Mouse (Mus musculus) hindbrain, postnatal 0 days (tissue): ENCODE measurements around the gene Chac1. TPM values are rescaled to one million over a fixed set of nuclear protein-coding genes. Genes with fewer than 3 reads are reported as not detected.

Source experiments
- ATAC-seq: fragments of 200-750 bp; cut with Nextera tagmentation; 2 replicates; pipeline ENCODE4 v1.8.0; 2017; ENCODE audit warnings: mild to moderate bottlenecking, moderate TSS enrichment, moderate library complexity
- DNase-seq: peaks from one replicate; pipeline ENCODE4 v3.0.0-alpha.2; 2015; ENCODE audit warnings: low spot score
- H3K27ac ChIP-seq: fragments of 300-500 bp; sonication (generic); 2 replicates; pipeline ENCODE4 v1.5.1; 2014; ENCODE audit warnings: mild to moderate bottlenecking
- H3K27me3 ChIP-seq: fragments of 300-500 bp; sonication (generic); 2 replicates; pipeline ENCODE4 v1.6.1; 2014; ENCODE audit warnings: low read length, mixed read lengths; ENCODE audit not compliant: insufficient read depth
- H3K36me3 ChIP-seq: fragments of 300-500 bp; sonication (generic); 2 replicates; pipeline ENCODE4 v1.6.1; 2014; ENCODE audit warnings: low read length, mixed read lengths; ENCODE audit not compliant: insufficient read depth
- H3K4me1 ChIP-seq: fragments of 300-500 bp; sonication (generic); 2 replicates; pipeline ENCODE4 v1.6.1; 2014; ENCODE audit warnings: antibody characterized with exemption, low read length, mixed read lengths; ENCODE audit not compliant: insufficient read depth
- H3K4me2 ChIP-seq: fragments of 300-500 bp; sonication (generic); 2 replicates; pipeline ENCODE4 v1.6.1; 2014; ENCODE audit warnings: low read depth, mild to moderate bottlenecking, low read length, moderate library complexity, mixed read lengths
- H3K4me3 ChIP-seq: fragments of 300-500 bp; sonication (generic); 2 replicates; pipeline ENCODE4 v1.5.1; 2014; ENCODE audit warnings: low read length
- H3K9ac ChIP-seq: fragments of 300-500 bp; sonication (generic); replicated peaks from 2 replicates; pipeline ENCODE4 v1.6.1; 2014; ENCODE audit warnings: mild to moderate bottlenecking, low read length, moderate library complexity, mixed read lengths
- H3K9me3 ChIP-seq: fragments of 300-500 bp; sonication (generic); 2 replicates; pipeline ENCODE4 v1.6.1; 2016; ENCODE audit warnings: low read length, mixed read lengths
- CTCF ChIP-seq: IDR thresholded peaks from 2 replicates; pipeline ENCODE4 v1.5.1; 2016; ENCODE audit warnings: antibody characterized with exemption, control low read depth, low read depth
- WGBS: fragments of 180-500 bp; shearing (Covaris S2); extraction: QIAGEN DNeasy Blood & Tissue Kit; methylation state at CpG from one replicate; pipeline ENCODE4 v1.1.7; 2014; 5-methylcytosine and 5-hydroxymethylcytosine counted together
- polyA plus RNA-seq: library from polyadenylated mRNA; unstranded; fragments of >200 nt; fragmentation: Nextera tagmentation; extraction: Ambion mirVana; gene quantifications from 2 replicates; pipeline ENCODE4 v1.2.1, GENCODE M21; 2015
- total RNA-seq: library from RNA; depleted of rRNA; stranded (reverse); fragments of >200 nt; gene quantifications from 2 replicates; pipeline ENCODE4 v1.2.3, GENCODE M21; 2014

The Chac1 gene
- total and polyA plus RNA-seq, 2 experiments from 2014 or later = 12.6 to 22.6 TPM

GRCm38 (mm10) chr2:119364969-119365368, 13.9 kb downstream of the Chac1 start:
- Histone ChIP-seq H3K27ac (no peak overlapping the region), H3K9me3 (peaks cover 14% of the 10 kb centered on the region), H3K36me3 (peaks cover 4% of the 10 kb centered on the region; the same call in 1 of the 2 replicates), H3K4me3 (no peak overlapping the region), H3K4me1 (no peaks in the 10 kb centered on the region), H3K27me3 (no peaks in the 10 kb centered on the region), H3K9ac (no peak overlapping the region), H3K4me2 (no peak overlapping the region)
- ATAC-seq (no peak), DNase-seq (no peak)
- no peak for TF ChIP-seq CTCF
- 87% methylated on average over 3 of the region's 3 CpGs for WGBS

- Histone ChIP-seq H3K4me3 (no peak overlapping the region), H3K27ac (no peak overlapping the region), H3K9me3 (no peaks in the 10 kb centered on the region), H3K4me2 (no peak overlapping the region), H3K9ac (no peak overlapping the region), H3K4me1 (no peaks in the 10 kb centered on the region), H3K36me3 (peaks cover 12% of the 10 kb centered on the region; the same call in 1 of the 2 replicates), H3K27me3 (no peaks in the 10 kb centered on the region)
- ATAC-seq (no peak), DNase-seq (no peak)
- WGBS = 68% methylated on average over 3 of the region's 3 CpGs
- no peak for TF ChIP-seq CTCF
Measured at GRCm38 (mm10) chr2:119367346-119367745, 16.3 kb downstream of the Chac1 start.

GRCm38 (mm10) chr2:119370116-119370515, 19.1 kb downstream of the Chac1 start:
- Histone ChIP-seq H3K4me2 (no peak overlapping the region), H3K4me1 (no peaks in the 10 kb centered on the region), H3K9ac (no peak overlapping the region), H3K9me3 (no peaks in the 10 kb centered on the region), H3K36me3 (peaks cover 34% of the 10 kb centered on the region), H3K27me3 (no peaks in the 10 kb centered on the region), H3K27ac (no peak overlapping the region), H3K4me3 (no peak overlapping the region)
- no peak for TF ChIP-seq CTCF
- 96% methylated on average over 10 of the region's 10 CpGs for WGBS
- DNase-seq (no peak), ATAC-seq (no peak)

- no peak for TF ChIP-seq CTCF
Measured at GRCm38 (mm10) chr2:119377286-119377685, 26.3 kb downstream of the Chac1 start.

GRCm38 (mm10) chr2:119377826-119378225, 26.8 kb downstream of the Chac1 start:
- Histone ChIP-seq H3K9me3 (no peaks in the 10 kb centered on the region), H3K4me2 (no peak overlapping the region), H3K27me3 (no peaks in the 10 kb centered on the region), H3K9ac (no peak overlapping the region), H3K4me1 (no peaks in the 10 kb centered on the region), H3K27ac (no peak overlapping the region), H3K36me3 (peaks cover 76% of the 10 kb centered on the region), H3K4me3 (no peak overlapping the region)
- DNase-seq (no peak), ATAC-seq (no peak)
- WGBS = 53% methylated on average over 3 of the region's 3 CpGs
- TF ChIP-seq CTCF = no peak

More at GRCm38 (mm10) chr2:119377286-119377685, 26.3 kb downstream of the Chac1 start:
- 74% methylated on average over 9 of the region's 9 CpGs for WGBS
- H3K4me2 ChIP-seq = no peak overlapping the region
- no peak overlapping the region for H3K27ac ChIP-seq
- no peak overlapping the region for H3K9ac ChIP-seq
- no peak overlapping the region for H3K4me3 ChIP-seq
- peaks cover 75% of the 10 kb centered on the region for H3K36me3 ChIP-seq
- H3K4me1 ChIP-seq = no peaks in the 10 kb centered on the region
- ATAC-seq = no peak
- no peaks in the 10 kb centered on the region for H3K9me3 ChIP-seq
- DNase-seq = no peak
- no peaks in the 10 kb centered on the region for H3K27me3 ChIP-seq

GRCm38 (mm10) chr2:119379455-119379854, 28.4 kb downstream of the Chac1 start:
- ATAC-seq = no peak
- Histone ChIP-seq H3K9ac (no peak overlapping the region), H3K4me1 (no peaks in the 10 kb centered on the region), H3K27me3 (no peaks in the 10 kb centered on the region), H3K9me3 (no peaks in the 10 kb centered on the region), H3K4me3 (no peak overlapping the region), H3K4me2 (no peak overlapping the region), H3K27ac (no peak overlapping the region), H3K36me3 (peaks cover 65% of the 10 kb centered on the region)
- no peak for DNase-seq
- WGBS = 91% methylated on average over 3 of the region's 3 CpGs
- no peak for TF ChIP-seq CTCF

- H3K4me1 ChIP-seq = no peaks in the 10 kb centered on the region
- no peak overlapping the region for H3K27ac ChIP-seq
- no peak overlapping the region for H3K4me3 ChIP-seq
- H3K36me3 ChIP-seq = peaks cover 12% of the 10 kb centered on the region; the same call in 1 of the 2 replicates
- ATAC-seq = no peak
- no peak overlapping the region for H3K4me2 ChIP-seq
- no peak for TF ChIP-seq CTCF
- no peaks in the 10 kb centered on the region for H3K27me3 ChIP-seq
- no peak overlapping the region for H3K9ac ChIP-seq
- no peaks in the 10 kb centered on the region for H3K9me3 ChIP-seq
- 92% methylated on average over 1 of the region's 1 CpGs for WGBS
- no peak for DNase-seq
Measured at GRCm38 (mm10) chr2:119388266-119388665, 37.2 kb downstream of the Chac1 start.
